Mouse (Mus musculus) cortical plate, adult 2 months (tissue): Measurements from ENCODE around the gene Wdr5.

Source experiments
- CTCF ChIP-seq: fragments of 200-500 bp; IDR thresholded peaks from 2 replicates; pipeline ENCODE4 v1.5.1; 2011; ENCODE audit warnings: mild to moderate bottlenecking, control low read depth, low read length; ENCODE audit not compliant: insufficient read depth; ENCODE audit errors: extremely low read depth
- POLR2A ChIP-seq: fragments of 200-500 bp; IDR thresholded peaks from 2 replicates; pipeline ENCODE4 v1.6.1; 2011; ENCODE audit warnings: mild to moderate bottlenecking, low read length, control low read depth; ENCODE audit not compliant: insufficient read depth; ENCODE audit errors: extremely low read depth

DNA sequence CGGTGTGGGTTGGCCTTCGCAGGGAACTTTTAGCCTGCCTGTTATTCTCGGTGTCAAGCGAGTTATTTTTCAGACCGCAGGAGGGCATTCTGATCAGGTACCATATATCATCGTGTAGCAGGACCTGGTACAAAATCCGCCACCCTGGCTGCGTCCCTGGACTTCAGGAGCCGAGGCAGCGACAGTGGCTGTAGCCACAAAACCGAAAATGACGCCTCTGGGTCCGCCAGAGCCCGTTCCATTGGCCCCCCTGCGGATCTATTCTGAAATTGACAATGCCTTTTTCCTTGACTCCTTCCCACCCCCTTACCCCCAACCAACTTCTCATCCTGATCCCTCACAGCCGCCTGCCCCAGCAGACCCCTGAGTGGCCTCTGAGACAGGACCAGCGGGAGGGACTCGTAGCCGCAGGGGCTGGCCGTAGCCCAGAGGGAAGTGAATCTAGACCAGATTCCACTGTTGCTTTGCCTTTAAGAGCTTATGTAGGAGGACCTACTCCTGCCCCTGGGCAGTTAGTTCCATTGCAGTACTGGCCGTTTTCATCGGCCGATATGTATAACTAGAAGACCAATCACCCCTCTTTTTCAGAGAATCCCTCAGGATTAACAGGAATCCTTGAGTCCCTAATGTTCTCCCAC lies 18.4 kb upstream of the Wdr5 start:
- TF ChIP-seq CTCF (no peak), POLR2A (no peak)
